Mouse (Mus musculus): ENCODE results near the gene Urb1. TPM values are rescaled to one million over a fixed set of nuclear protein-coding genes. Genes with fewer than 3 reads are reported as not detected.
"Not testable (repeated sequence)": the region's sequence is repeated elsewhere in the genome, so short reads cannot be mapped to it uniquely, and the experiment has no call there.

Gene Urb1
- polyA plus RNA-seq, 1 experiment from 2014 or later: 3.7 TPM

GRCm38 (mm10) chr16:90827498-90827897, 17.3 kb upstream of the Urb1 start:
- H3K9ac ChIP-seq (ENCODE audit: low read depth, low read length): no peak overlapping the region
- no peaks in the 10 kb centered on the region for H3K36me3 ChIP-seq (ENCODE audit: control insufficient read depth, insufficient read depth)
- no peaks in the 10 kb centered on the region for H3K9me3 ChIP-seq (replicated peaks; ENCODE audit: control insufficient read depth, low read length)
- H3K27me3 ChIP-seq (ENCODE audit: control insufficient read depth, insufficient read depth, low read depth, low read length): peaks cover 30% of the 10 kb centered on the region
- H3K4me3 ChIP-seq (ENCODE audit: low read depth, low read length): no peak overlapping the region
- no peak overlapping the region for H3K4me2 ChIP-seq (ENCODE audit: low read depth, low read length)
- no peak for ATAC-seq (ENCODE audit: low read depth)
- WGBS (ENCODE audit: insufficient replicate concordance): 78% methylated on average over 9 of the region's 9 CpGs
- peaks cover 36% of the 10 kb centered on the region for H3K4me1 ChIP-seq (ENCODE audit: control insufficient read depth, low read depth, low read length)
- H3K27ac ChIP-seq (ENCODE audit: low read length): no peak overlapping the region; the same call in 1 of the 2 replicates

- H3K9ac ChIP-seq (ENCODE audit: low read depth, low read length): no peak within 1 kb of the TSS
- no peak within 1 kb of the TSS for H3K4me2 ChIP-seq (ENCODE audit: low read depth, low read length)
- no peaks in the 10 kb centered on the region for H3K9me3 ChIP-seq (replicated peaks; ENCODE audit: control insufficient read depth, low read length)
- 56% methylated on average over 7 of the region's 7 CpGs for WGBS (ENCODE audit: insufficient replicate concordance)
- peaks cover 47% of the 10 kb centered on the region for H3K4me1 ChIP-seq (ENCODE audit: control insufficient read depth, low read depth, low read length)
- H3K27ac ChIP-seq (ENCODE audit: low read length): no peak within 1 kb of the TSS; the same call in 1 of the 2 replicates
- no peaks in the 10 kb centered on the region for H3K36me3 ChIP-seq (ENCODE audit: control insufficient read depth, insufficient read depth)
- H3K4me3 ChIP-seq (ENCODE audit: low read depth, low read length): no peak within 1 kb of the TSS
- peaks cover 20% of the 10 kb centered on the region for H3K27me3 ChIP-seq (ENCODE audit: control insufficient read depth, insufficient read depth, low read depth, low read length)
- ATAC-seq (ENCODE audit: low read depth): no peak
Observed at GRCm38 (mm10) chr16:90826457-90826856, 16.2 kb upstream of the Urb1 start, which contains the start of gene Eva1c. TSS of gene Eva1c (plus strand) at chr16:90826719.

- Histone ChIP-seq H3K9me3 (replicated peaks; ENCODE audit: control insufficient read depth, low read length) (no peaks in the 10 kb centered on the region), H3K4me2 (ENCODE audit: low read depth, low read length) (no peak overlapping the region), H3K4me1 (ENCODE audit: control insufficient read depth, low read depth, low read length) (peaks cover 43% of the 10 kb centered on the region), H3K27me3 (ENCODE audit: control insufficient read depth, insufficient read depth, low read depth, low read length) (peaks cover 16% of the 10 kb centered on the region), H3K4me3 (ENCODE audit: low read depth, low read length) (no peak overlapping the region), H3K36me3 (ENCODE audit: control insufficient read depth, insufficient read depth) (no peaks in the 10 kb centered on the region), H3K9ac (ENCODE audit: low read depth, low read length) (no peak overlapping the region), H3K27ac (ENCODE audit: low read length) (no peak overlapping the region)
- 69% methylated on average over 5 of the region's 5 CpGs for WGBS (ENCODE audit: insufficient replicate concordance)
- ATAC-seq (ENCODE audit: low read depth): no peak
Observed at GRCm38 (mm10) chr16:90826041-90826440, 15.8 kb upstream of the Urb1 start.

- not testable (repeated sequence) for H3K27ac ChIP-seq (ENCODE audit: low read length); H3K9ac ChIP-seq (ENCODE audit: low read depth, low read length); H3K36me3 ChIP-seq (ENCODE audit: control insufficient read depth, insufficient read depth); H3K9me3 ChIP-seq (replicated peaks; ENCODE audit: control insufficient read depth, low read length); ATAC-seq (ENCODE audit: low read depth); H3K4me3 ChIP-seq (ENCODE audit: low read depth, low read length); H3K27me3 ChIP-seq (ENCODE audit: control insufficient read depth, insufficient read depth, low read depth, low read length); H3K4me2 ChIP-seq (ENCODE audit: low read depth, low read length)
- H3K4me1 ChIP-seq (ENCODE audit: control insufficient read depth, low read depth, low read length): peaks cover 25% of the 10 kb centered on the region
- 66% methylated on average over 4 of the region's 4 CpGs for WGBS (ENCODE audit: insufficient replicate concordance)
Observed at GRCm38 (mm10) chr16:90823986-90824385, 13.8 kb upstream of the Urb1 start.

- peak overlapping the region; percentile 40 for H3K4me2 ChIP-seq (ENCODE audit: low read depth, low read length)
- H3K36me3 ChIP-seq (ENCODE audit: control insufficient read depth, insufficient read depth): no peaks in the 10 kb centered on the region
- H3K27me3 ChIP-seq (ENCODE audit: control insufficient read depth, insufficient read depth, low read depth, low read length): no peaks in the 10 kb centered on the region; the same call in 1 of the 2 replicates
- H3K4me3 ChIP-seq (ENCODE audit: low read depth, low read length): no peak overlapping the region
- H3K4me1 ChIP-seq (ENCODE audit: control insufficient read depth, low read depth, low read length): peaks cover 22% of the 10 kb centered on the region
- no peak for ATAC-seq (ENCODE audit: low read depth)
- peak overlapping the region; percentile 68; the same call in 1 of the 2 replicates for H3K27ac ChIP-seq (ENCODE audit: low read length)
- no peaks in the 10 kb centered on the region for H3K9me3 ChIP-seq (replicated peaks; ENCODE audit: control insufficient read depth, low read length)
- H3K9ac ChIP-seq (ENCODE audit: low read depth, low read length): peak overlapping the region; percentile 23
- WGBS (ENCODE audit: insufficient replicate concordance): 62% methylated on average over 7 of the region's 7 CpGs
Observed at GRCm38 (mm10) chr16:90822981-90823380, 12.8 kb upstream of the Urb1 start.

- H3K4me2 ChIP-seq (ENCODE audit: low read depth, low read length): peak overlapping the region; percentile 44
- ATAC-seq (ENCODE audit: low read depth): peak; percentile 96
- peak overlapping the region; percentile 23 for H3K9ac ChIP-seq (ENCODE audit: low read depth, low read length)
- H3K27me3 ChIP-seq (ENCODE audit: control insufficient read depth, insufficient read depth, low read depth, low read length): no peaks in the 10 kb centered on the region; the same call in 1 of the 2 replicates
- WGBS (ENCODE audit: insufficient replicate concordance): 51% methylated on average over 10 of the region's 10 CpGs
- H3K4me1 ChIP-seq (ENCODE audit: control insufficient read depth, low read depth, low read length): peaks cover 22% of the 10 kb centered on the region
- H3K36me3 ChIP-seq (ENCODE audit: control insufficient read depth, insufficient read depth): no peaks in the 10 kb centered on the region
- peak overlapping the region; percentile 27 for H3K4me3 ChIP-seq (ENCODE audit: low read depth, low read length)
- no peaks in the 10 kb centered on the region for H3K9me3 ChIP-seq (replicated peaks; ENCODE audit: control insufficient read depth, low read length)
- peak overlapping the region; percentile 76 for H3K27ac ChIP-seq (ENCODE audit: low read length)
Observed at GRCm38 (mm10) chr16:90822284-90822935, 12.2 kb upstream of the Urb1 start.

GRCm38 (mm10) chr16:90821046-90821697, 11.0 kb upstream of the Urb1 start:
- no peaks in the 10 kb centered on the region for H3K9me3 ChIP-seq (replicated peaks; ENCODE audit: control insufficient read depth, low read length)
- 72% methylated on average over 14 of the region's 14 CpGs for WGBS (ENCODE audit: insufficient replicate concordance)
- H3K36me3 ChIP-seq (ENCODE audit: control insufficient read depth, insufficient read depth): no peaks in the 10 kb centered on the region
- no peaks in the 10 kb centered on the region; the same call in 1 of the 2 replicates for H3K27me3 ChIP-seq (ENCODE audit: control insufficient read depth, insufficient read depth, low read depth, low read length)
- peaks cover 22% of the 10 kb centered on the region for H3K4me1 ChIP-seq (ENCODE audit: control insufficient read depth, low read depth, low read length)
- H3K4me3 ChIP-seq (ENCODE audit: low read depth, low read length): no peak overlapping the region
- H3K9ac ChIP-seq (ENCODE audit: low read depth, low read length): no peak overlapping the region
- H3K4me2 ChIP-seq (ENCODE audit: low read depth, low read length): no peak overlapping the region
- no peak overlapping the region; the same call in 1 of the 2 replicates for H3K27ac ChIP-seq (ENCODE audit: low read length)
- no peak for ATAC-seq (ENCODE audit: low read depth)

- Histone ChIP-seq H3K27me3 (ENCODE audit: control insufficient read depth, insufficient read depth, low read depth, low read length) (no peaks in the 10 kb centered on the region; the same call in 1 of the 2 replicates), H3K4me1 (ENCODE audit: control insufficient read depth, low read depth, low read length) (peaks cover 22% of the 10 kb centered on the region), H3K4me3 (ENCODE audit: low read depth, low read length) (no peak overlapping the region), H3K9ac (ENCODE audit: low read depth, low read length) (no peak overlapping the region), H3K27ac (ENCODE audit: low read length) (no peak overlapping the region), H3K36me3 (ENCODE audit: control insufficient read depth, insufficient read depth) (no peaks in the 10 kb centered on the region), H3K4me2 (ENCODE audit: low read depth, low read length) (no peak overlapping the region), H3K9me3 (replicated peaks; ENCODE audit: control insufficient read depth, low read length) (no peaks in the 10 kb centered on the region)
- 60% methylated on average over 6 of the region's 6 CpGs for WGBS (ENCODE audit: insufficient replicate concordance)
- ATAC-seq (ENCODE audit: low read depth): peak; percentile 40
Observed at GRCm38 (mm10) chr16:90820326-90820725, 10.1 kb upstream of the Urb1 start.

GRCm38 (mm10) chr16:90812086-90812485, 1.9 kb upstream of the Urb1 start:
- Histone ChIP-seq H3K4me3 (ENCODE audit: low read depth, low read length) (no peak overlapping the region), H3K9me3 (replicated peaks; ENCODE audit: control insufficient read depth, low read length) (no peaks in the 10 kb centered on the region), H3K4me2 (ENCODE audit: low read depth, low read length) (no peak overlapping the region), H3K36me3 (ENCODE audit: control insufficient read depth, insufficient read depth) (no peaks in the 10 kb centered on the region), H3K27ac (ENCODE audit: low read length) (no peak overlapping the region), H3K9ac (ENCODE audit: low read depth, low read length) (no peak overlapping the region), H3K4me1 (ENCODE audit: control insufficient read depth, low read depth, low read length) (peaks cover 17% of the 10 kb centered on the region), H3K27me3 (ENCODE audit: control insufficient read depth, insufficient read depth, low read depth, low read length) (no peaks in the 10 kb centered on the region; the same call in 1 of the 2 replicates)
- 65% methylated on average over 5 of the region's 5 CpGs for WGBS (ENCODE audit: insufficient replicate concordance)
- ATAC-seq (ENCODE audit: low read depth): no peak
